Mouse (Mus musculus) spleen, adult 2 months (tissue): ENCODE results near the gene Akap13. TPM values are rescaled to one million over a fixed set of nuclear protein-coding genes. Genes with fewer than 3 reads are reported as not detected.
A peak's percentile ranks its signal among the peaks of the same experiment; 100 is the strongest.

Source experiments
- DNase-seq, 2 experiments: peaks; one replicate each; pipeline versions ENCODE4 v3.0.0 to v3.0.0-alpha.2; 2012 to 2021; ENCODE audit warnings: low spot score in 2 of 2, low read depth in 1 of 2
- H3K27ac ChIP-seq: fragments of 200-500 bp; 2 replicates; pipeline ENCODE4 v1.5.1; 2012; ENCODE audit warnings: low read length, inconsistent platforms; ENCODE audit not compliant: insufficient read depth
- H3K27me3 ChIP-seq: fragments of 200-500 bp; 2 replicates; pipeline ENCODE4 v1.6.1; 2012; ENCODE audit warnings: mild to moderate bottlenecking, moderate library complexity, low read length, inconsistent platforms; ENCODE audit not compliant: control insufficient read depth, insufficient read depth
- H3K36me3 ChIP-seq: fragments of 200-500 bp; 2 replicates; pipeline ENCODE4 v1.6.1; 2012; ENCODE audit warnings: mild to moderate bottlenecking, low read length, inconsistent platforms; ENCODE audit not compliant: control insufficient read depth, insufficient read depth
- H3K4me1 ChIP-seq: fragments of 200-500 bp; 2 replicates; pipeline ENCODE4 v1.6.1; 2011; ENCODE audit warnings: inconsistent platforms; ENCODE audit not compliant: control insufficient read depth, insufficient read depth, insufficient read length
- H3K4me3 ChIP-seq: fragments of 200-500 bp; 2 replicates; pipeline ENCODE4 v1.5.1; 2011; ENCODE audit warnings: mild to moderate bottlenecking, inconsistent platforms; ENCODE audit not compliant: insufficient read depth, insufficient read length; ENCODE audit errors: extremely low read depth
- CTCF ChIP-seq: fragments of 200-500 bp; IDR thresholded peaks from 2 replicates; pipeline ENCODE4 v1.5.1; 2011; ENCODE audit warnings: mild to moderate bottlenecking, inconsistent platforms; ENCODE audit not compliant: insufficient read depth, insufficient read length, insufficient replicate concordance; ENCODE audit errors: extremely low read depth
- POLR2A ChIP-seq: fragments of 200-500 bp; IDR thresholded peaks from 2 replicates; pipeline ENCODE4 v1.6.1; 2011; ENCODE audit warnings: low read depth, low read length, inconsistent platforms
- WGBS: fragments of 180-500 bp; shearing (Covaris S2); methylation state at CpG from one replicate; pipeline ENCODE4 v1.1.7; 2018; 5-methylcytosine and 5-hydroxymethylcytosine counted together
- polyA plus RNA-seq: library from polyadenylated mRNA; depleted of rRNA; stranded (reverse); fragments of >200 nt; gene quantifications from 2 replicates; pipeline ENCODE4 v1.2.3, GENCODE M21; 2012

Gene Akap13
- polyA plus RNA-seq, 1 experiment = 34.2 TPM

DNA sequence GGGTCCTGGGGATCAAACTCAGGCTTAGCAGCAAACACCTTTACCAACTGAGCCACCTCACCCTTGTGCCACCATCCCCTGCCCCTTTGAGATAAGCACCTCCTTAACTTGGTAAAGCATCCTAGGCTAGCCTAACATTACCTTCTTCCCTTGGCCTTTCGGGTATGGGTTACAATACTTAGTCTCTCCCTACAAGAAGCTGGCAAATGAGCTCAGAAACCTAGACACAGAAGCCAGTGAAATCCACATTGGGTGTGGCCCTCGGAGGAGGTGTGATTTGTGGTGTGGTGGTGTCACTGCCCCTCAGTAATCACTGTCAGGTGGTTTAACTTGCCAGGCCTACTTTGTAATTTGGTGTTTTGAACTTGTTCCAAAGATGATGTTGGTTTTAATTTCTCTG is 189.3 kb downstream of the Akap13 start:
- Histone ChIP-seq H3K4me1 (peaks cover 20% of the 10 kb centered on the region), H3K27me3 (no peaks in the 10 kb centered on the region), H3K4me3 (no peak overlapping the region), H3K36me3 (no peaks in the 10 kb centered on the region; the same call in 1 of the 2 replicates), H3K27ac (peak overlapping the region; percentile 11; the same call in 1 of the 2 replicates)
- TF ChIP-seq POLR2A = no peak
- TF ChIP-seq CTCF = no peak
- DNase-seq = no peak
- 47% methylated on average over 2 of the region's 2 CpGs for WGBS

DNA sequence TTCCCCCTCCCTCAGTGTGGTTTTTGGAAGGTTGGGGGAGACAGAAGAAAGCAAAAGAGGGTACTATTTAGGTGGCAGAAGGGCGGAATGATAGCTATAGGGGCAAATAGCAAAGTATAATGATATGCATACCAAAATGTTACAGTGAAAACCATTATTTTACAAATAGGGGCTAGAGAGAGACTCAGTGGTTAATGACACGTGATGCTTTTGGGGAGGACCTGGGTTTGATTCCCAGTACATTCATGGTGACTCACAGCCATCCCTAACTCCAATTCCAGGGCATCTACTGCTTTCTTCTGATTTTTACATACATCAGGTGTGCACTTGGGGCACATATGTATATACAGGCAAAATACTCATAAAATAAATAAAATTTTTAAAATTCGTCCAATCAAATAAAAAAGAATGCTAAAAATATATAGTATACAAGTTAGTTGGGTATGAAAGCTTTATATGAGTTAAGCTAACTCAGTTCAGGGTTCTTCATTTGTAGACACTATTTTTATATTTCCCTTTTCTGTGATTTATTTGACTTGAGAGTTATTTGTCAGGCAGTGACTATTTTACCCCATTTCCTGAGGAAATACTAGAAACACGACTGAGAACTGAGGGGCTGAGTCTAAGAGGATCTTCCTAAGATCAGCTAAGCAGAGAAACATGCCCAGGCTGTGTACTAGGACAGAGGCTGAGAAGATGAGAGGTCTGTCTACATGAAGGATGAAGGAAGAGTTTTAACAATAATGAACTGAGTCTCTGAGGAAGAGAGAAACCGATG is 190.0 kb downstream of the Akap13 start:
- Histone ChIP-seq H3K4me3 (no peak overlapping the region), H3K27me3 (no peaks in the 10 kb centered on the region), H3K36me3 (no peaks in the 10 kb centered on the region; the same call in 1 of the 2 replicates), H3K27ac (peak overlapping the region; percentile 41; the same call in 1 of the 2 replicates), H3K4me1 (peaks cover 23% of the 10 kb centered on the region)
- TF ChIP-seq CTCF (no peak), POLR2A (no peak)
- DNase-seq = no peak
- 41% methylated on average over 5 of the region's 5 CpGs for WGBS

DNA sequence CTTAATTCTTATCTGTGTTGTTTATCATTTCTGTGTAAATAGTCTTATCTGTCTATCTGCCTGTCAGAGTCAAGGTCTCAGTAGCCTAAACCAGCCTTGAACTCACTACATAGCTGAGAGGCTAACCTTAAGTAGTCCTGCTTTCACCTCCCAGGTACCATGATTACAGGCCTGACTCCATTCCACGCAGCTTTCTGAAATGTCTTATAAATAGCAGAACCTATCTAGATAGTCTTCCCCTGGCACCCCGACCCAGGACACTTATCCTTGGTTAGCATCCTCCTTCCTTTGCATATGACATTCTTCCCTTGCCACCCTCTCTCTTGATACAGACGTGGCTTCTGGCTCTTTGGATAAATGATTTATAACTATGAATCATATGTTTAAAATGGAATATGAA is 192.7 kb downstream of the Akap13 start:
- peaks cover 17% of the 10 kb centered on the region for H3K4me1 ChIP-seq

DNA sequence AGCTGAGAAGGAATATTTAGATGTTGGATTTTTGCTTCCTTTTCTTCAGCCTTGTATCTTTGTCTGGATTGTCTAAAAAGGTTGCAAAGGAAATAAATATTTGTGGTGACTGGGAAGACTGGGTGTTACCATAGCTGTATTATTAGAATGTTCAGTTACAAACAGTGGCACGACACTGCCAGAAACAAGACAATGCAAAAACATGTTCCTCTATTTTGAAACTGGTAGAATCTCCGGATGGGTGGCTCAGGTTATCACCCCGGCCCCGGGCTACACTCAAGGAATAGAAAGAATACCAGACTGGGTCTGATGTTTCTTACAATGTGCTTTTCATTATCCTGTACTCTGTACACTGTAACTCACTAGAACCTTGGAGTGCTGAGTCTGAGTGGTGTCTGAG is 193.6 kb downstream of the Akap13 start:
- TF ChIP-seq CTCF (no peak), POLR2A (no peak)
- no peak for DNase-seq
- 22% methylated on average over 4 of the region's 4 CpGs for WGBS
- H3K4me3 ChIP-seq = no peak overlapping the region
- H3K27me3 ChIP-seq = no peaks in the 10 kb centered on the region
- no peak overlapping the region for H3K27ac ChIP-seq
- peaks cover 18% of the 10 kb centered on the region for H3K4me1 ChIP-seq
- H3K36me3 ChIP-seq = no peaks in the 10 kb centered on the region; the same call in 1 of the 2 replicates

More for the DNA sequence above, 192.7 kb downstream of the Akap13 start:
- H3K27me3 ChIP-seq = no peaks in the 10 kb centered on the region
- TF ChIP-seq POLR2A (no peak), CTCF (no peak)
- DNase-seq = no peak
- H3K27ac ChIP-seq = no peak overlapping the region
- 88% methylated on average over 3 of the region's 3 CpGs for WGBS
- no peak overlapping the region for H3K4me3 ChIP-seq
- no peaks in the 10 kb centered on the region; the same call in 1 of the 2 replicates for H3K36me3 ChIP-seq

DNA sequence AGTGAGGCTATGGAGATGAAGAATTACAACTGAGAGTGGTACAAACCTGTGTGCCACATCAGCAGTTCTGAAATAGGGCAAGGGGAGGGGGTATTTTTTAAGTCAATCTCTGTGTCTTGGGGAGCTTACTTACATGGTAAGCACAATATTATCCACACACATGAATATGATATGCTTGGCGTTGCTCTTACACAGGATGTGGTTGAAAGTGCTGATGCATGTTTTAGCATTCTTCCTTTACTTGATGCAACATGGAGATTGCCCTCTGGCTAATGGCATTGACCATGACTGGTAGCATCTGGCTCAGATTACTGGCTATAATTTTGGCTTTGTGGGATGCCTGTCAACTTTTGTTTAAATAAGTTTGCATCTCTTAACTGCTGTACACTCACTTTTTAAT is 194.6 kb downstream of the Akap13 start:
- peaks cover 17% of the 10 kb centered on the region for H3K4me1 ChIP-seq
- no peaks in the 10 kb centered on the region; the same call in 1 of the 2 replicates for H3K36me3 ChIP-seq
- WGBS = 6% methylated on average over 1 of the region's 1 CpGs
- TF ChIP-seq CTCF = no peak
- TF ChIP-seq POLR2A = no peak
- no peak overlapping the region for H3K4me3 ChIP-seq
- DNase-seq = no peak
- H3K27ac ChIP-seq = peak overlapping the region; percentile 35; the same call in 1 of the 2 replicates
- H3K27me3 ChIP-seq = no peaks in the 10 kb centered on the region

DNA sequence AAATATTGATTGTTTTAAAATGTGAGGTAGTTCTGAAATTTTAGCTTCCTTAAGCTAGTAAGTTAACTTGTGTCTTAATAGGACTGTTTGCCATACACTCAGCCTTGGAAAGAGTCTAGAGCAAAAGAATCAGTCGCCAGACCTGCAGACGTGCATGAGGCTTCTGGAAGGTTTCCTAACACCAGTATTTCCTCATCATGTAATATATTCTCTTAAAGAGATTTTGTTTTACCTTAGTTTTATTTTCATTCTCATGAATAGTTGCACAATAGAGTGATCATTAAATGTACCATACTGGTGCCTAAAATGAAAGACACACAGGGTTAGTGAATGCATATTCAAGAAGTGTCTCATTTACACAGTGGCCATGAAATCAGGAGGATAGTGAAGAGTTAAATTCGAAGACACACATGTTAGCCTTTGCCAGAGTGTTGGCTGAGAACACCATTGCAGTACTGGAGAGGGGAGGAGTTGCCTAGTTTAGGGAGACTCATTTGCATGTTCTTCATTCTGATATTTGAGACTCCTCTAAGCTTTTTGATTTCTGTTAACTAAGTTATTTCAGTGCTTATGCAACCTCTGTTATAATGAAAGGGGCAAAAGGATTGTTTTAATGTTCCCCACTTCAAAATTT is 198.5 kb downstream of the Akap13 start:
- WGBS = 48% methylated on average over 3 of the region's 3 CpGs
- no peak for DNase-seq
- no peak for TF ChIP-seq CTCF
- TF ChIP-seq POLR2A = no peak

More for the DNA sequence above, 198.5 kb downstream of the Akap13 start:
- Histone ChIP-seq H3K27ac (no peak overlapping the region), H3K36me3 (no peaks in the 10 kb centered on the region), H3K4me1 (peaks cover 10% of the 10 kb centered on the region), H3K27me3 (no peaks in the 10 kb centered on the region), H3K4me3 (no peak overlapping the region)
